Mouse (Mus musculus) limb, embryonic 14.5 days (tissue): ENCODE results near the gene Rasa2. TPM values are rescaled to one million over a fixed set of nuclear protein-coding genes. Genes with fewer than 3 reads are reported as not detected.

Source experiments
- ATAC-seq: fragments of 200-750 bp; cut with Nextera tagmentation; 2 replicates; pipeline ENCODE4 v1.8.0; 2017; ENCODE audit warnings: low read depth, moderate number of reproducible peaks, moderate TSS enrichment; ENCODE audit not compliant: low FRiP score
- DNase-seq: peaks from one replicate; pipeline ENCODE4 v3.0.0-alpha.2; 2015; ENCODE audit warnings: low spot score
- H3K27ac ChIP-seq: fragments of 300-500 bp; sonication (generic); replicated peaks from 2 replicates; pipeline ENCODE4 v1.5.1; 2014; ENCODE audit warnings: low read depth, mild to moderate bottlenecking, low read length, moderate library complexity, mixed read lengths
- H3K27me3 ChIP-seq: fragments of 300-500 bp; sonication (generic); 2 replicates; pipeline ENCODE4 v1.6.1; 2014; ENCODE audit warnings: low read length, mixed read lengths; ENCODE audit not compliant: control insufficient read depth, insufficient read depth
- H3K36me3 ChIP-seq: fragments of 300-500 bp; sonication (generic); 2 replicates; pipeline ENCODE4 v1.6.1; 2014; ENCODE audit warnings: mild to moderate bottlenecking, low read length, moderate library complexity, mixed read lengths; ENCODE audit not compliant: control insufficient read depth, insufficient read depth
- H3K4me1 ChIP-seq: fragments of 300-500 bp; sonication (generic); 2 replicates; pipeline ENCODE4 v1.6.1; 2014; ENCODE audit warnings: antibody characterized with exemption, low read length, mixed read lengths; ENCODE audit not compliant: control insufficient read depth, insufficient read depth
- H3K4me2 ChIP-seq: fragments of 300-500 bp; sonication (generic); replicated peaks from 2 replicates; pipeline ENCODE4 v1.6.1; 2014; ENCODE audit warnings: low read depth, mild to moderate bottlenecking, low read length, moderate library complexity; ENCODE audit not compliant: severe bottlenecking
- H3K4me3 ChIP-seq: fragments of 300-500 bp; sonication (generic); replicated peaks from 2 replicates; pipeline ENCODE4 v1.5.1; 2014; ENCODE audit warnings: low read length
- H3K9ac ChIP-seq: fragments of 300-500 bp; sonication (generic); 2 replicates; pipeline ENCODE4 v1.6.1; 2014; ENCODE audit warnings: mild to moderate bottlenecking, low read depth, low read length, moderate library complexity; ENCODE audit not compliant: severe bottlenecking
- H3K9me3 ChIP-seq: fragments of 300-500 bp; sonication (generic); 2 replicates; pipeline ENCODE4 v1.6.1; 2016; ENCODE audit warnings: low read length; ENCODE audit not compliant: control insufficient read depth
- POLR2A ChIP-seq: fragments of 200-500 bp; IDR thresholded peaks from 2 replicates; pipeline ENCODE4 v1.8.0; 2012; ENCODE audit warnings: inconsistent platforms, mild to moderate bottlenecking, moderate library complexity, borderline replicate concordance; ENCODE audit not compliant: insufficient read depth, insufficient read length; ENCODE audit errors: extremely low read depth
- WGBS: fragments of 180-500 bp; shearing (Covaris S2); extraction: QIAGEN DNeasy Blood & Tissue Kit; methylation state at CpG from one replicate; pipeline ENCODE4 v1.1.7; 2014; 5-methylcytosine and 5-hydroxymethylcytosine counted together
- polyA plus RNA-seq, 2 experiments: library from polyadenylated mRNA; depleted of rRNA in 1 of 2; stranded (reverse) in 1 of 2; unstranded in 1 of 2; fragments of >200 nt; fragmentation: Nextera tagmentation in 1 of 2; extraction: Ambion mirVana in 1 of 2; gene quantifications; 2 replicates each; pipeline versions ENCODE4 v1.2.1 to v1.2.3; 2012 to 2014

Rasa2 gene
- polyA plus RNA-seq, 2 experiments: 10.9 to 20.6 TPM

- Histone ChIP-seq H3K4me3 (no peak overlapping the region), H3K9me3 (no peaks in the 10 kb centered on the region), H3K27ac (no peak overlapping the region), H3K4me1 (peaks cover 5% of the 10 kb centered on the region; the same call in 1 of the 2 replicates), H3K36me3 (no peaks in the 10 kb centered on the region), H3K4me2 (no peak overlapping the region), H3K9ac (no peak overlapping the region), H3K27me3 (no peaks in the 10 kb centered on the region)
- 60% methylated on average over 4 of the region's 4 CpGs for WGBS
- TF ChIP-seq POLR2A: no peak
- ATAC-seq: no peak
- DNase-seq: no peak
Measured at GRCm38 (mm10) chr9:96629151-96629550, 2.3 kb downstream of the Rasa2 start.

DNA sequence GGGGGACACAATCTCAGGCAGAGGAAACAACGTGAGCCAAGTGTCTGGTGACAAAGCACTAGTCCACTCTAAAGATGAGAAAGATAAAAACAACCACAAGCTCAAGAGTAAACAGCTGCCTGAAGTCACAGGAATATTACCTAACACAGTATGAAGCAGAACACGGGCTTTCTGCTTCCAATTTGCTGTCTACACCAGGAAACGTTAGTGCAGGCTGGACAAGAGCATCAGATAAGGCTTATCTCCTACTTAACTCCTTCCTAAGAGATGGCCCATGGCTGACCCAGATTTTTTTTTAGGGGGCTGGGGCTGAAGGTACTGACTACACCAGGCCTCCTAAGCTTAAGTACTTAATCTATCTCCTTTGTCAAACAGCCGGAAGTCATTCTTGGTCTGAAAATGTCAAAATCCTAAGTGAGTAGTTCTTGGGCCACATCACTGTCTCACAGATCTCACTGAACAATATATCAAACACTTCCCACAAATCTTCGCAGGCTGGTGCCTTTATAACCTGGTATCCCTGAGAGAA lies 3.8 kb downstream of the Rasa2 start:
- Histone ChIP-seq H3K9ac (no peak overlapping the region), H3K27me3 (no peaks in the 10 kb centered on the region), H3K36me3 (no peaks in the 10 kb centered on the region), H3K9me3 (no peaks in the 10 kb centered on the region), H3K4me2 (no peak overlapping the region), H3K4me3 (no peak overlapping the region), H3K4me1 (peaks cover 5% of the 10 kb centered on the region; the same call in 1 of the 2 replicates), H3K27ac (no peak overlapping the region)
- WGBS: 38% methylated on average over 5 of the region's 5 CpGs
- no peak for TF ChIP-seq POLR2A
- no peak for ATAC-seq
- DNase-seq: no peak

GRCm38 (mm10) chr9:96627042-96627441 lies 4.4 kb downstream of the Rasa2 start:
- DNase-seq (no peak), ATAC-seq (no peak)
- Histone ChIP-seq H3K36me3 (no peaks in the 10 kb centered on the region), H3K4me1 (peaks cover 2% of the 10 kb centered on the region; the same call in 1 of the 2 replicates), H3K9me3 (no peaks in the 10 kb centered on the region), H3K4me2 (no peak overlapping the region), H3K9ac (no peak overlapping the region), H3K27ac (no peak overlapping the region), H3K27me3 (no peaks in the 10 kb centered on the region), H3K4me3 (no peak overlapping the region)
- WGBS: 66% methylated on average over 1 of the region's 1 CpGs
- no peak for TF ChIP-seq POLR2A

GRCm38 (mm10) chr9:96618448-96619176 lies 12.8 kb downstream of the Rasa2 start:
- Histone ChIP-seq H3K4me2 (no peak overlapping the region), H3K27ac (no peak overlapping the region), H3K27me3 (no peaks in the 10 kb centered on the region), H3K36me3 (no peaks in the 10 kb centered on the region), H3K4me1 (no peaks in the 10 kb centered on the region), H3K4me3 (no peak overlapping the region), H3K9ac (no peak overlapping the region), H3K9me3 (no peaks in the 10 kb centered on the region)
- TF ChIP-seq POLR2A: no peak
- ATAC-seq: no peak
- DNase-seq: no peak
- WGBS: 84% methylated on average over 4 of the region's 4 CpGs

DNA sequence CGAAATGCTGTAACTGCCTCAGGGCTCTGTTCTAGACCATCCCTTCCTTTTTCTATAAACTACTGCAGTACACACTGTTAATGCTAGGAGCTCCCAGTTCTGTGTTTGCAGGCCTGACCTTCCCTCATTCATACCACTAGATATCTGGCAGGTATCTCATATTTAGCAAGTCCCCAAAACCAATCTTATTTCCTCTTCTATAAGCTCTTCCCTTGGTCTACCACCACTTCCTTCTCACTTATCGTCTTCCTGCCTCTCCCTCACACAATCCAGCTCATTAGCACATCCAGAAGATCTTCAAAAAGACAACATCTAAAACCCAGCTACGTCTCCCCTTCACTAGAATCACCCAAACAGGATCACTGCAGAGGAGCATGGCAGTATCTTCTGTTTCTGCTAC lies 19.1 kb downstream of the Rasa2 start:
- TF ChIP-seq POLR2A: no peak
- Histone ChIP-seq H3K9me3 (peaks cover 5% of the 10 kb centered on the region), H3K9ac (no peak overlapping the region), H3K27me3 (no peaks in the 10 kb centered on the region), H3K27ac (no peak overlapping the region), H3K4me2 (no peak overlapping the region), H3K36me3 (peaks cover 21% of the 10 kb centered on the region), H3K4me3 (no peak overlapping the region), H3K4me1 (peaks cover 5% of the 10 kb centered on the region; the same call in 1 of the 2 replicates)
- 86% methylated on average over 3 of the region's 3 CpGs for WGBS
- DNase-seq: no peak
- ATAC-seq: no peak
